Mouse (Mus musculus) ovary, adult 18-20 months (tissue): ENCODE measurements around the gene Padi6.

Experiments
- DNase-seq: peaks from one replicate; pipeline ENCODE4 v3.0.0; 2022; ENCODE audit warnings: low spot score, mixed read lengths

The Padi6 gene

DNA sequence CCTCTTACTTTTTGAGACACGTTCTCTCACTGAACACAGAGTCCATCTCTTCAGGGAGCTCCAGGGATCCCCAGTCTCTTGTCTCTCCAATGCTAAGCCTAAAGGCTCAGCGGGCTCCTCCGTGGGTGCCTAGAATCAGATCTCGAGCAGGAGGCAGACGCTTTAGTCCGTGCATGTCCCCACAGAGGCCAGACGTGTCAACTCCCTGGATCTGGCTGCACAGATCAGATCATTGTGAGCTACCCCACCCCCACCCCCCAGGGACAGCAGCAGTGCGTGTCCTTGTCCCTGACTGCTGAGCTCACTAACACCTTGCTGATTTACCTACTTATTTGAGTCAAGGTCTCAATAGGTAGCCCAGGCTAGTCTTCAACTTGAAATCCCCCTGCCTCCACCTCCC lies 58.8 kb downstream of the Padi6 start:
- DNase-seq = no peak

DNA sequence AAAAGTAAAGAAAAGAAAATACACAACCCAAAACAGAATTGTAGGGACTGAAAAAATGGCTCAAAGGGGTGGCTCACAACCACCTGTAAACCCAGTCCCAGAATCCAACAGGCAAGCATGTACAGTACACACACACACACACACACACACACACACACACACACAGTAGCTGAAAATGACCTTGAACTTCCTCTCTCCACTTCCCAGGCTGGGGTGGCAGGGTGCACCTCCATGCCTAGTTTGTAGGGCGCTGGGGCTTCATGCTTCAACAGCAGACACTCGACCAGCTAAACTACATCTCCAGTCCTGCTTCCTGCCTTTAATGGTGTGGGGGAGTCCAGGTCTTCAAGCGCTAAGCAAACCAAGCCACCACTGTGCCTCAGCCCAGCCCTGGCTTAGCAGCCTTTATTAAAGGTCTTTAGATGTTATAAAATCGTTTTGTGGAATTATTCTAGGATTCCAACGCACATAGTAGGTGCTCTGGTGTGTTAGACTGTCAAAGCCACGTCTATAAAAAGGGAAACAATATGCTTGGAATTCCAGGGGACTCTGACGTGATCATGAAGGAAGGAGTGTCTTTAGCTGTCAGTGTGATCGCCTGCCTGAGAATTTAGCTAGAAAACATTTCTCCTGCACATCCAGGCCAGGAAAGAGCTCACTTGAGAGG lies 61.6 kb downstream of the Padi6 start:
- no peak for DNase-seq

DNA sequence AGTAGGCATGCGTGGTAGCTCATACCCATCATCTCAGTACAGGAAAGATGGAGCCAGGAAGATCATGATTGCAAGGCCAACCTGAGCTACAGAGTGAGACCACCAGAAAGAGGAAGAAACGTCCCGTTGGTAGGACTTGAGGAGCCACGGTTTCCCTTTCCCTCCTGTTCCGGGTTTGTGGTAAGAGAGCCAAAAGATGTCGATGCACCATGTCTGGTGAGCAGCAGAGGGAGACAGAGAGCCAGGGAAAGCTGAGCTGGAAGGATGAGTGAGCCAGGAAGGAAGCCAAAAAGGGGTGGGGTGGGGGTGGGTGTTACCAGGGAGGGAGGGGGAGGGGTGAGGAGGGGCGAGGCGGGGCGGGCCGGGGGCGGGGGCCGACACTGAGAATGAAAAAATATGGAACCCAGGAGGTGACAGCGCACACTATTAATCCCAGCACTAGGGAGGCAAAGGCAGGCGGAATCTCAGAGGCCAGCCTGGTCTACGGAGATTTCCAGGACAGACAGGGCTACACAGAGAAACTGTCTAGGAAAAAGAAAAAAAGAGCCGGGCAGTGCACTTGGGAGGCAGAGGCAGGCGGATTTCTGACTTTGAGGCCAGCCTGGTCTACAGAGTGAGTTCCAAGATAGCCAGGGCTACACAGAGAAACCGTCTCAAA lies 62.6 kb downstream of the Padi6 start:
- no peak for DNase-seq

DNA sequence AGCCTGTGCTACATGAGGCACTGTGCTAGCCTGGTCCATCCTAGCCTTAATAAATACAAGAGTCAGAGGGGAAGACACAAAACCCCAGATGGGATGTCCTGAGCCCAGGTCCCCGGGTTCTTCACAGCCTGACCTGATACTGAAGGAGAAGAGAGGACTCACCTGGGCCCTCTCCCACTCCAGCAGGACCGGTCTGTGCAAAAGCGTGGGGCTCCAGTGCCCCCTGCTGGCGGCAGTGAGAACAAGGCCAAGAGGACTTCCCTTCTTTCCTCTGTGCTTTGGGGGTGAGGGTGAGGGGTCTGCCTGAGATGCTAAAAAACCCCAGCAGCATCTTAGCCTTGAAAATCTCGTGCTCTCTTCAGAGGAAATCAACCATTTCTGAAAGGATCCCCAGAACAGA lies 63.4 kb downstream of the Padi6 start:
- DNase-seq = no peak
